Mouse (Mus musculus): ENCODE measurements around the gene Dntt. TPM values are rescaled to one million over a fixed set of nuclear protein-coding genes. Genes with fewer than 3 reads are reported as not detected.

The Dntt gene
- total and polyA plus RNA-seq, 2 experiments from 2014 or later, result 0.32 TPM; not detected in 1

DNA sequence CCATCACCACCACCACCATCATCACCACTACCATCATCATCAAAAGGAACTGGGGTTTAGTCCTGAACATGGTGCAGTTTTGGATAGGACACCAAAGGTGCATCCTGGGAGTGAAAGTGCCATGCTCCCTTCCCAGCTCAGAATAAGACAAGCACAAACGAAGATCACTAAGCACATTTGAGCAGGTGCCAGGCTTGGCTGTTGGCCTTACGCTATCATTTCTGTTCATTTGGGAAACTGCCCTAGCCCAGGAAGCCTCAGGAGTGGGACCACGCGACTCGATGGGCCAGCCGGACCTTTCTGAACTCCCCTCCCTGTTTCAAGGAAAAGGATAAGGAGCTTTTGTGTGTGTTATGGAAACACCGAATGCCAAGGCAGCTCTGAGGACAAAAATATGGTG lies 79.6 kb downstream of the Dntt start:
- no peak for TF ChIP-seq CTCF (IDR thresholded peaks at IDR 0.05)
- H3K4me3 ChIP-seq (ENCODE audit: low read depth, low read length), result no peak overlapping the region
- H3K27ac ChIP-seq (ENCODE audit: low read depth, low read length), result no peak overlapping the region
- H3K9me3 ChIP-seq (ENCODE audit: low read length), result no peaks in the 10 kb centered on the region
- H3K4me2 ChIP-seq (ENCODE audit: low read depth, low read length, poor library complexity, severe bottlenecking), result no peak overlapping the region
- peaks cover 4% of the 10 kb centered on the region; the same call in 1 of the 2 replicates for H3K4me1 ChIP-seq (ENCODE audit: insufficient read depth, low read length)
- no peak overlapping the region for H3K9ac ChIP-seq (replicated peaks; ENCODE audit: low read length, poor library complexity, severe bottlenecking)
- no peaks in the 10 kb centered on the region for H3K36me3 ChIP-seq (ENCODE audit: insufficient read depth, low read length)
- peaks cover 21% of the 10 kb centered on the region for H3K27me3 ChIP-seq (ENCODE audit: insufficient read depth, low read length)
- no peak for DNase-seq (ENCODE audit: low spot score)
- ATAC-seq (ENCODE audit: low FRiP score), result no peak
- WGBS, result 74% methylated on average over 7 of the region's 7 CpGs

Other genes with a start within 250 kb of the Dntt start
- 12.5 and 16.6 TPM in 2 replicates for gene Ccnj, start 198.0 kb upstream of the Dntt start, total RNA-seq (2014; rRNA removed)
- gene Ccnj, start 198.0 kb upstream of the Dntt start, polyA plus RNA-seq (2015; fragmentation: Nextera tagmentation; extraction: Ambion mirVana), result 8.6 and 9.7 TPM in 2 replicates
- gene Zfp518a, start 134.6 kb upstream of the Dntt start, total RNA-seq (2014; rRNA removed), result 11.2 and 15.0 TPM in 2 replicates
- gene Zfp518a, start 134.6 kb upstream of the Dntt start, polyA plus RNA-seq (2015; fragmentation: Nextera tagmentation; extraction: Ambion mirVana), result 2.4 TPM in 2 replicates
- gene Blnk, start 34.7 kb upstream of the Dntt start, total RNA-seq (2014; rRNA removed), result 0.42 and 1.2 TPM in 2 replicates
- 1.4 TPM in 2 replicates for gene Blnk, start 34.7 kb upstream of the Dntt start, polyA plus RNA-seq (2015; fragmentation: Nextera tagmentation; extraction: Ambion mirVana)
- gene Opalin, start 47.8 kb downstream of the Dntt start, total RNA-seq (2014; rRNA removed), result not detected in 2 replicates
- not detected in 2 replicates for gene Opalin, start 47.8 kb downstream of the Dntt start, polyA plus RNA-seq (2015; fragmentation: Nextera tagmentation; extraction: Ambion mirVana)
- 0.71 and 1.2 TPM in 2 replicates for gene Tll2, start 177.6 kb downstream of the Dntt start, total RNA-seq (2014; rRNA removed)
- gene Tll2, start 177.6 kb downstream of the Dntt start, polyA plus RNA-seq (2015; fragmentation: Nextera tagmentation; extraction: Ambion mirVana), result 0.48 and 0.56 TPM in 2 replicates
- gene Tm9sf3, start 234.7 kb downstream of the Dntt start, total RNA-seq (2014; rRNA removed), result 128 and 148 TPM in 2 replicates
- 57.8 and 63.2 TPM in 2 replicates for gene Tm9sf3, start 234.7 kb downstream of the Dntt start, polyA plus RNA-seq (2015; fragmentation: Nextera tagmentation; extraction: Ambion mirVana)